Mouse (Mus musculus): ENCODE results near the gene Zbtb44. TPM values are rescaled to one million over a fixed set of nuclear protein-coding genes. Genes with fewer than 3 reads are reported as not detected.

Zbtb44 gene
- polyA plus RNA-seq, 1 experiment from 2014 or later, result 7.1 TPM

Other genes starting within 250 kb of the Zbtb44 start
- gene Adamts15, start 108.2 kb upstream of the Zbtb44 start, polyA plus RNA-seq (2014; fragmentation: Nextera tagmentation; extraction: Ambion mirVana), result 5.7 and 7.2 TPM in 2 replicates
- 6.0 and 6.7 TPM in 2 replicates for gene Adamts8, start 88.1 kb upstream of the Zbtb44 start, polyA plus RNA-seq (2014; fragmentation: Nextera tagmentation; extraction: Ambion mirVana)
- gene St14, start 101.2 kb downstream of the Zbtb44 start, polyA plus RNA-seq (2014; fragmentation: Nextera tagmentation; extraction: Ambion mirVana), result 0.63 and 0.96 TPM in 2 replicates
- gene Aplp2, start 181.2 kb downstream of the Zbtb44 start, polyA plus RNA-seq (2014; fragmentation: Nextera tagmentation; extraction: Ambion mirVana), result 271 and 345 TPM in 2 replicates
- 4.7 and 5.5 TPM in 2 replicates for gene Prdm10, start 249.9 kb downstream of the Zbtb44 start, polyA plus RNA-seq (2014; fragmentation: Nextera tagmentation; extraction: Ambion mirVana)

Measured in heart, embryonic 11.5 days (tissue).